Mouse (Mus musculus) adipocyte (in vitro differentiated cells): ENCODE measurements around the gene Schip1.
A peak's percentile ranks its signal among the peaks of the same experiment; 100 is the strongest.

Experiments used
- DNase-seq: peaks from one replicate; pipeline ENCODE4 v3.0.0-alpha.2; 2016; ENCODE audit warnings: low spot score

The Schip1 gene

GRCm38 (mm10) chr3:68385544-68385943, 320.9 kb downstream of the Schip1 start:
- DNase-seq: no peak

DNA sequence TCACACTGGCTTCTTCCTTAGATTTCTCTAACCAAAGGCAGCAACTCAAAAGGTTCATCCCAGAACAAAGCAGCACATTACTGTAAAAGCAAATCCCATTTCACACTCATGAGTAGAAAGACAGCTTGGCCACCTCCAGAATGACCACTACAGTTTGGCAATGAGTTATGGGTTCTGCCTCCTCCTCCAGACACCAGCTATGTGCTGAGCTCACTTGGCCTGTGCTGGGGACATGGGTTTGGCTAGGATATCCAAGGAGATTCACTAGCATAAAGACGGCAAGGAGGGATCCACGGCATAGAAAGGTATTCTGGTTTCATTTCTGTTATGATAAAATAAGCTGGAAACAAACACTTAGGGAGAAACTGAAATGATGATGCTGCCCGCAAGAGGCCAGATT, 323.4 kb downstream of the Schip1 start:
- no peak for DNase-seq

GRCm38 (mm10) chr3:68393578-68393977, 329.0 kb downstream of the Schip1 start:
- DNase-seq: no peak

GRCm38 (mm10) chr3:68398691-68399090, 334.1 kb downstream of the Schip1 start:
- no peak for DNase-seq

DNA sequence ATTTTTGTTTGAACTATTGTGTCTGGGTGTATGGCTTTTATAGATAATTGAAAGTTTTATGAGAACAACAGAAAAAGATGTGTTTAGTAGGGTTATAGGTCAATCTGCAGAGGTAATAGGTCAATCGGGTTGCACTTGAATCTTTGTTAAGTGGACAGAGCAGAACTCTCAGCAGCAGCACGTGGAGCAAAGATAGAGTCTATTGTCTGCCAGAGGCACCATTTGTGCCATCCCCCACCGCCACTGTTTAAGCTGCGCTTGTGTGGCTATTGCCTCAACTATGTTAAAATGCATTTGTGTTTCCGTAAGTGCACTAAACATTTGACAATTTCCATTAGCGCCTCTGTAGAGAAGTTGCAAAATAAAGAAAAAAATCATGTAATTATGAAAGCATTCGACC, 335.5 kb downstream of the Schip1 start:
- no peak for DNase-seq

DNA sequence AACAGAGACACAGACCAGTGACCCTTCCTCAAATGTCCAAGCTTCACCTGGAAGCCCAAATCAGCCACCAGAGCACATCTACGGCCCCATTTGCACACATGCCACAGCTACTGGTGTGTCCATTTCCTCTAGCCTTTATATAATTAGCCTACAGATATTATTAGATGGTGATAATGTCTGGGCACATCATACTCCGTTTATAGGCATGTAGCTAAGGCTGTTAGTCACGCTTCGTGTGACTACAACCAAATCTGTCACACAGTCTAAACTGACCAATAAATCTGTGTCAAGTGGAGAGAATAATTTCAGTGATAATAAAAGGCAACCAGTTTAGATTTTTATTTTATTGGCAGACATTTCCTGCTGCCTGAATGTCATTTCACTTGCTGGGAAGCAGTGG, 338.7 kb downstream of the Schip1 start:
- DNase-seq: no peak

GRCm38 (mm10) chr3:68403783-68404217, 339.2 kb downstream of the Schip1 start:
- DNase-seq: no peak

DNA sequence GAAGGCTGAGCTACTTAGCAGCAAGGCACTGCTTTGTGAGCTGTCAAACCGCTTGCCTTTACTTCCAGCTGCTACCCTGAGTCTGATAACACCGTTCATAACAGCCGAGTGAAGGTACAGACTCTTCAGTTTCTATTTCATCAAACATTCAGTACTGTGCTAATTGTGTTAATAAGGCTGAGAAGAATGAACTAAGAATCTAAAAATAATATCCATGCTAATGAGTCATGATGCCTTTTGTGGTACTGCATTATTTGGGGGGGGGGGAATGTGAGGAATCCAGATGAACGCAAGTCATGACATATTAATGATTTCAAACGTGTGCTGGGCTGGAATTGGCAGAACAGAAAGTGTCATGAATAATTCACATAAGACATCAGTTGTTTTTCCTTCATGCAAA, 341.1 kb downstream of the Schip1 start:
- no peak for DNase-seq

- no peak for DNase-seq
These were observed 347.7 kb downstream of the Schip1 start for GRCm38 (mm10) chr3:68412262-68412661.

GRCm38 (mm10) chr3:68419792-68420191, 355.2 kb downstream of the Schip1 start:
- no peak for DNase-seq

DNA sequence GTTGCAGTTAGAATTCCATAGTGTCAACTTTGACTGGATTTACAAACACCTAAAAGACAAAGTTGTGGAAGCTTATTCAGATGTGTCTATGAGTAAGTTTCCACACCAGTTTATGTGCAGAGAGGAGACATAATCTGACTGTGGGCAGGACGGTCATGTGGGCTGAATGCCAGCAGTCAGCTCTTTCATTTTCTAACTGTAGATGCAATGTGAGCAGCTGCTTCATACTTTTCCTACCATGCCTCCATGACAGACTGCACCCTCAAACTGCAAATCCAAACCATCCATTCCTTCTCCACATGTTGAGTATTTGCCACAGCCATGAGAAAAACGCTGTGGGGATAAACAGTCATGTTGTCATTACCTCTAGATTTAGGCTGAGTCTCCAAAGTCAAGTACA, 356.3 kb downstream of the Schip1 start:
- no peak for DNase-seq

- no peak for DNase-seq
These were observed 357.2 kb downstream of the Schip1 start for GRCm38 (mm10) chr3:68421849-68422248.

DNA sequence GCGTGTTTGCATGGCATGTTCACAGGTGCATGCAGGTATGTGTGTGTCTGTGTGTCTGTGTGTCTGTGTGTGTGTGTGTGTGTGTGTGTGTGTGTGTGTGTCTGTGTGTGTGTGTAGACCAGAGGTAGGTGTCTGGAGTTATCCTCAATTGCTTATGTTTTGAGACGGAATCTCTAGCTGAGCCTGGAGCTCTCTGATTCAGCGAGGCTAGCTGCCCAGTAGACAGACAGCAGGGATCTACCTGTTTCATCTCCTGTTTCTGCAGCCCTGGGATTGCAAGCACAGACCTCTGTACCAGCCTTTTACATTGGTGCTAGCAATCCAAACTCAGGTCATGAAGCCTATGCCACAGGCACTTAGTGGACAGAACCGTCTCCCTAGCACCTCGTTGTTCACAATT, 363.5 kb downstream of the Schip1 start:
- no peak for DNase-seq

- DNase-seq: no peak
These were observed 369.8 kb downstream of the Schip1 start for GRCm38 (mm10) chr3:68434435-68434834.

GRCm38 (mm10) chr3:68434897-68435296, 370.3 kb downstream of the Schip1 start:
- DNase-seq: no peak

- no peak for DNase-seq
These were observed 383.9 kb downstream of the Schip1 start for GRCm38 (mm10) chr3:68448480-68448879.

DNA sequence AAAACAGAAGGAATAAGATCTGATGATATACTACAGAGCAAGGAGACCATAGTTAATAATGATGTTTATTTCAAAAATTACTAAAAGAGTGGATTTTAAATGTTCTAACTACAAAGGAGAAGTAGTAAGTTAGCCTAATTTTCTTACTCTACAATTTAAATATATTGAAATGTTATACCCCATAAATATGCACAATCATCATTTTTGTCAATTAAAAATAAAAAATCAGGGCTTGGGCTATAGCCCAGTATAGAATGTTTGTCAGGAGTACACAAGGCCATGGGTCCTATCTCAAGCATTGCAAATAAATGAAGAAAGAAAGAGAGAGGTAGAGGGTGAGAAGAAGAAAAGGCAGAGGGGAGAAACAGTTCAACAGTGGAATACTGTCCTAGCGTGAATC, 387.0 kb downstream of the Schip1 start:
- DNase-seq: no peak

GRCm38 (mm10) chr3:68453266-68453665, 388.7 kb downstream of the Schip1 start:
- no peak for DNase-seq

GRCm38 (mm10) chr3:68453719-68454455, 389.3 kb downstream of the Schip1 start:
- peak; percentile 75 for DNase-seq

GRCm38 (mm10) chr3:68466643-68467042, 402.0 kb downstream of the Schip1 start:
- DNase-seq: no peak

DNA sequence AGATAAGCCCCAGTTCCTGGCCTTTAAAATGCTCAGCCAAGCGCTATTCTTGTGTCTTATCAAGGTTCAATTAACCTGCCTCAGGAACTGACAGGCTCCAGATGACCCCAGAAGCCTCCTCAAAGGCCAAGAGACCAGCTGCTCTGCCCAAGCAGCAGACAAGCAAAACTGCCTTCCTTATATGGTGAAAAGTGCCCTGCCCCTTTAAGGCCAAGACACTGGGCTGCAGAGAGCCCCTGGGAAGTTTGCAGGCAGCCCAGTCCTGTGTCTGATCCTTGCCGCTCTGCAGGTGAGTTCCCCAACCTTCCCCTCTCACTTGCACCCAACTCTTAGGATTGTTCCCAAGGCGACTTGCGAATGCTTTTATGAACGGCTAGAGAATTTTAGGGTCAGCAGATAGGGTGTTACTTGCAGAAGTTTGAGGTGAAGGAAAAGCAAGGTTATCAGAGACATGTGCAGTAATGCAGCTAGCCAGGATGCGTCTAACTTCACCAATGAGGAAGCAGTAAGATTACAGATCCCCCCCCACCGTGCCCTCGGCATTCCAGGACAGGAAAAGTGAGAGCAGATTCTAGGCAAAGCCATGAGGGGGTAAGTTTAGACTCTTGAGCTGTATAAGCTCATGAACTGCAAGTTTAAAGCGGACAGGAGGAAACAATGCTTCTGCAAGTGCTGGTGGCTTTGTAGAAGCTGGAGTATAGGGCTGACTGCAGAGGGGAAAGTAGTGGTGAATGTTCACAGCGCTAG, 403.5 kb downstream of the Schip1 start:
- no peak for DNase-seq

- DNase-seq: peak; percentile 12
These were observed 405.0 kb downstream of the Schip1 start for GRCm38 (mm10) chr3:68469643-68470042.

DNA sequence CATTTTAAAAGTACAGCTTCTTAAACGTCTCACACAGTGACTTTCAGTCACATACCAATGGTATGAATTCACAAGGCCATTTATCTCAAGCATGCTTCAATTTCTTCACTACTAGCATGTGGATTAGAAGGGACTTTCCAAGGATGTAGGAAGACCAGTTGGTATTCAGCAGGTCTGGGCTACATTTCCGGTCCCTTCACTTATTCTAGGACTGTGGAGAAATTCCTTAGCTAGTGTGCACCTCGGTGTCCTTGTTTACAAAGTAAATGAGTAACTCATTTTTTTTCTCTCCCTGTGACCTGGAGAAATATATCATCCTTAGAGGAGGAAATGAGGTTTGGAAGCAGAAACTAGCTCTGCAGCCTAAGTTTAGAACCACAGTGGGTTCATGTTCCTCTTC, 405.5 kb downstream of the Schip1 start:
- no peak for DNase-seq

GRCm38 (mm10) chr3:68470622-68471021, 406.0 kb downstream of the Schip1 start:
- no peak for DNase-seq
